Mouse (Mus musculus): ENCODE measurements around the gene Dennd1b. TPM values are rescaled to one million over a fixed set of nuclear protein-coding genes. Genes with fewer than 3 reads are reported as not detected.

The Dennd1b gene
- polyA plus RNA-seq, 1 experiment = 6.1 TPM

- H3K27ac ChIP-seq (ENCODE audit: insufficient read depth, low read depth, low read length) = no peak overlapping the region
- H3K4me3 ChIP-seq (ENCODE audit: insufficient read depth, low read depth, low read length) = no peak overlapping the region
- DNase-seq = no peak
- H3K36me3 ChIP-seq (ENCODE audit: control insufficient read depth, insufficient read depth, low read length) = no peaks in the 10 kb centered on the region
- no peaks in the 10 kb centered on the region; the same call in 1 of the 2 replicates for H3K27me3 ChIP-seq (replicated peaks; ENCODE audit: control insufficient read depth, insufficient read depth, low read length)
- peaks cover 2% of the 10 kb centered on the region; the same call in 1 of the 2 replicates for H3K4me1 ChIP-seq (ENCODE audit: control insufficient read depth, insufficient read depth, low read length)
- TF ChIP-seq POLR2A (IDR thresholded peaks at IDR 0.05; ENCODE audit: low read depth, low read length) (no peak), CTCF (conservative IDR thresholded peaks at IDR 0.05; ENCODE audit: insufficient read depth, insufficient read length, low read depth, low read length) (no peak)
Measured at GRCm38 (mm10) chr1:138952173-138952572, 11.1 kb upstream of the Dennd1b start.

GRCm38 (mm10) chr1:138954978-138955377 is 8.3 kb upstream of the Dennd1b start:
- 89% methylated on average over 5 of the region's 5 CpGs for WGBS
- DNase-seq = no peak
- TF ChIP-seq CTCF (conservative IDR thresholded peaks at IDR 0.05; ENCODE audit: insufficient read depth, insufficient read length, low read depth, low read length) (no peak), POLR2A (IDR thresholded peaks at IDR 0.05; ENCODE audit: low read depth, low read length) (no peak)

GRCm38 (mm10) chr1:138955455-138955854 is 7.8 kb upstream of the Dennd1b start:
- H3K36me3 ChIP-seq (ENCODE audit: control insufficient read depth, insufficient read depth, low read length) = no peaks in the 10 kb centered on the region
- 88% methylated on average over 4 of the region's 4 CpGs for WGBS
- no peaks in the 10 kb centered on the region; the same call in 1 of the 2 replicates for H3K27me3 ChIP-seq (replicated peaks; ENCODE audit: control insufficient read depth, insufficient read depth, low read length)
- peaks cover 3% of the 10 kb centered on the region; the same call in 1 of the 2 replicates for H3K4me1 ChIP-seq (ENCODE audit: control insufficient read depth, insufficient read depth, low read length)
- no peak overlapping the region for H3K27ac ChIP-seq (ENCODE audit: insufficient read depth, low read depth, low read length)
- no peak overlapping the region for H3K4me3 ChIP-seq (ENCODE audit: insufficient read depth, low read depth, low read length)
- TF ChIP-seq POLR2A (IDR thresholded peaks at IDR 0.05; ENCODE audit: low read depth, low read length) (no peak), CTCF (conservative IDR thresholded peaks at IDR 0.05; ENCODE audit: insufficient read depth, insufficient read length, low read depth, low read length) (no peak)
- no peak for DNase-seq

More at GRCm38 (mm10) chr1:138954978-138955377, 8.3 kb upstream of the Dennd1b start:
- Histone ChIP-seq H3K36me3 (ENCODE audit: control insufficient read depth, insufficient read depth, low read length) (no peaks in the 10 kb centered on the region), H3K4me1 (ENCODE audit: control insufficient read depth, insufficient read depth, low read length) (peaks cover 3% of the 10 kb centered on the region; the same call in 1 of the 2 replicates), H3K27me3 (replicated peaks; ENCODE audit: control insufficient read depth, insufficient read depth, low read length) (no peaks in the 10 kb centered on the region; the same call in 1 of the 2 replicates), H3K4me3 (ENCODE audit: insufficient read depth, low read depth, low read length) (no peak overlapping the region), H3K27ac (ENCODE audit: insufficient read depth, low read depth, low read length) (no peak overlapping the region)

GRCm38 (mm10) chr1:138956511-138956910 is 6.7 kb upstream of the Dennd1b start:
- Histone ChIP-seq H3K27me3 (replicated peaks; ENCODE audit: control insufficient read depth, insufficient read depth, low read length) (no peaks in the 10 kb centered on the region; the same call in 1 of the 2 replicates), H3K4me1 (ENCODE audit: control insufficient read depth, insufficient read depth, low read length) (peaks cover 3% of the 10 kb centered on the region; the same call in 1 of the 2 replicates), H3K27ac (ENCODE audit: insufficient read depth, low read depth, low read length) (no peak overlapping the region), H3K36me3 (ENCODE audit: control insufficient read depth, insufficient read depth, low read length) (no peaks in the 10 kb centered on the region), H3K4me3 (ENCODE audit: insufficient read depth, low read depth, low read length) (no peak overlapping the region)
- TF ChIP-seq CTCF (conservative IDR thresholded peaks at IDR 0.05; ENCODE audit: insufficient read depth, insufficient read length, low read depth, low read length) = no peak
- TF ChIP-seq POLR2A (IDR thresholded peaks at IDR 0.05; ENCODE audit: low read depth, low read length) = no peak
- DNase-seq = no peak

- DNase-seq = peak; percentile 24
- no peak for TF ChIP-seq CTCF (conservative IDR thresholded peaks at IDR 0.05; ENCODE audit: insufficient read depth, insufficient read length, low read depth, low read length)
- no peak for TF ChIP-seq POLR2A (IDR thresholded peaks at IDR 0.05; ENCODE audit: low read depth, low read length)
- Histone ChIP-seq H3K27ac (ENCODE audit: insufficient read depth, low read depth, low read length) (no peak overlapping the region), H3K4me3 (ENCODE audit: insufficient read depth, low read depth, low read length) (no peak overlapping the region), H3K36me3 (ENCODE audit: control insufficient read depth, insufficient read depth, low read length) (no peaks in the 10 kb centered on the region), H3K27me3 (replicated peaks; ENCODE audit: control insufficient read depth, insufficient read depth, low read length) (no peaks in the 10 kb centered on the region; the same call in 1 of the 2 replicates), H3K4me1 (ENCODE audit: control insufficient read depth, insufficient read depth, low read length) (peaks cover 3% of the 10 kb centered on the region; the same call in 1 of the 2 replicates)
- WGBS = 60% methylated on average over 4 of the region's 4 CpGs
Measured at GRCm38 (mm10) chr1:138957111-138957510, 6.1 kb upstream of the Dennd1b start.

GRCm38 (mm10) chr1:138958863-138959262 is 4.4 kb upstream of the Dennd1b start:
- Histone ChIP-seq H3K36me3 (ENCODE audit: control insufficient read depth, insufficient read depth, low read length) (no peaks in the 10 kb centered on the region), H3K27ac (ENCODE audit: insufficient read depth, low read depth, low read length) (no peak overlapping the region), H3K4me3 (ENCODE audit: insufficient read depth, low read depth, low read length) (no peak overlapping the region), H3K4me1 (ENCODE audit: control insufficient read depth, insufficient read depth, low read length) (peaks cover 7% of the 10 kb centered on the region; the same call in 1 of the 2 replicates), H3K27me3 (replicated peaks; ENCODE audit: control insufficient read depth, insufficient read depth, low read length) (no peaks in the 10 kb centered on the region)
- TF ChIP-seq POLR2A (IDR thresholded peaks at IDR 0.05; ENCODE audit: low read depth, low read length) = no peak
- no peak for TF ChIP-seq CTCF (conservative IDR thresholded peaks at IDR 0.05; ENCODE audit: insufficient read depth, insufficient read length, low read depth, low read length)
- 90% methylated on average over 3 of the region's 3 CpGs for WGBS
- DNase-seq = no peak

- no peak overlapping the region for H3K27ac ChIP-seq (ENCODE audit: insufficient read depth, low read depth, low read length)
- peaks cover 7% of the 10 kb centered on the region; the same call in 1 of the 2 replicates for H3K4me1 ChIP-seq (ENCODE audit: control insufficient read depth, insufficient read depth, low read length)
- H3K27me3 ChIP-seq (replicated peaks; ENCODE audit: control insufficient read depth, insufficient read depth, low read length) = no peaks in the 10 kb centered on the region
- no peak overlapping the region for H3K4me3 ChIP-seq (ENCODE audit: insufficient read depth, low read depth, low read length)
- no peak for DNase-seq
- TF ChIP-seq POLR2A (IDR thresholded peaks at IDR 0.05; ENCODE audit: low read depth, low read length) (no peak), CTCF (conservative IDR thresholded peaks at IDR 0.05; ENCODE audit: insufficient read depth, insufficient read length, low read depth, low read length) (no peak)
- WGBS = 50% methylated on average over 4 of the region's 4 CpGs
- H3K36me3 ChIP-seq (ENCODE audit: control insufficient read depth, insufficient read depth, low read length) = no peaks in the 10 kb centered on the region
Measured at GRCm38 (mm10) chr1:138959903-138960483, 3.2 kb upstream of the Dennd1b start.
